Mouse (Mus musculus) lung, embryonic 14.5 days (tissue): ENCODE measurements at regions not wholly inside any gene's neighbourhood (a gene's known extent, or its start where the extent isn't known, plus 50 kb on each side); places are given as distances from the start of the nearest gene placed in this dataset.

Experiments
- ATAC-seq: fragments of 200-750 bp; cut with Nextera tagmentation; 2 replicates; pipeline ENCODE4 v1.8.0; 2017; ENCODE audit warnings: mild to moderate bottlenecking, moderate TSS enrichment, moderate library complexity; ENCODE audit not compliant: insufficient read depth
- DNase-seq: peaks from one replicate; pipeline ENCODE4 v3.0.0-alpha.2; 2015
- H3K27ac ChIP-seq: fragments of 300-500 bp; sonication (generic); 2 replicates; pipeline ENCODE4 v1.5.1; 2014; ENCODE audit warnings: low read depth, mild to moderate bottlenecking, moderate library complexity
- H3K27me3 ChIP-seq: fragments of 300-500 bp; sonication (generic); 2 replicates; pipeline ENCODE4 v1.6.1; 2014; ENCODE audit warnings: low read length, control low read depth; ENCODE audit not compliant: insufficient read depth
- H3K36me3 ChIP-seq: fragments of 300-500 bp; sonication (generic); 2 replicates; pipeline ENCODE4 v1.6.1; 2014; ENCODE audit warnings: control low read depth; ENCODE audit not compliant: insufficient read depth
- H3K4me1 ChIP-seq: fragments of 300-500 bp; sonication (generic); 2 replicates; pipeline ENCODE4 v1.6.1; 2014; ENCODE audit warnings: antibody characterized with exemption, control low read depth; ENCODE audit not compliant: insufficient read depth
- H3K4me2 ChIP-seq: fragments of 300-500 bp; sonication (generic); 2 replicates; pipeline ENCODE4 v1.6.1; 2014; ENCODE audit warnings: mild to moderate bottlenecking
- H3K4me3 ChIP-seq: fragments of 300-500 bp; sonication (generic); 2 replicates; pipeline ENCODE4 v1.5.1; 2014; ENCODE audit warnings: low read depth, low read length
- H3K9ac ChIP-seq: fragments of 300-500 bp; sonication (generic); 2 replicates; pipeline ENCODE4 v1.6.1; 2014
- H3K9me3 ChIP-seq: fragments of 300-500 bp; sonication (generic); 2 replicates; pipeline ENCODE4 v1.6.1; 2016; ENCODE audit warnings: low read depth, low read length, control low read depth
- CTCF ChIP-seq: IDR thresholded peaks from 2 replicates; pipeline ENCODE4 v1.5.1; 2016; ENCODE audit warnings: antibody characterized with exemption, low read depth
- WGBS: fragments of 180-500 bp; shearing (Covaris S2); extraction: QIAGEN DNeasy Blood & Tissue Kit; methylation state at CpG from one replicate; pipeline ENCODE4 v1.1.7; 2014; 5-methylcytosine and 5-hydroxymethylcytosine counted together

DNA sequence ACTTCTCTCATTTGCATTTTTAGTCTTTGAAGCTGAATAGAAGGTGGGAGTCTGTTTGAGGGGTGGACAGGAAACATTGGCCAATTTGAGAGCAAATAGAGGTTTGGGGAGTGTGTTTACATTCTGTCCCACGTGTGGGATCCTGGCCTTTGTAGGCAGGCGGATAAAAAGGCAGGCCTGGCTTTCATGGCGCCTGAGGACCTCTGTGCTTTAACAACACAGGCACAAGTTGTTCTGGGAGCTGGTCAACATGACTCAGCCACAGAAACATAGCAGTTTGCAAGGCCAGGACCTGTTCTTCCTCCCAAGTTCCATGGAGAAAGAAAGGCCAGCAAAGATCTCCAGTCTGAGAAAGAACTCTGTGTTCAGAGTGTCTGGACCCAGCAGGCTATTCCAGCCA lies 1130.7 kb downstream of the Gsdmc2 start:
- Histone ChIP-seq H3K36me3 (no peaks in the 10 kb centered on the region), H3K4me1 (peaks cover 3% of the 10 kb centered on the region; the same call in 1 of the 2 replicates), H3K9ac (no peak overlapping the region), H3K4me3 (no peak overlapping the region), H3K9me3 (no peaks in the 10 kb centered on the region), H3K27me3 (no peaks in the 10 kb centered on the region), H3K4me2 (no peak overlapping the region), H3K27ac (peak overlapping the region; percentile 42; the same call in 1 of the 2 replicates)
- ATAC-seq, result no peak
- TF ChIP-seq CTCF, result no peak
- peak; percentile 13 for DNase-seq
- WGBS, result 23% methylated on average over 3 of the region's 3 CpGs

DNA sequence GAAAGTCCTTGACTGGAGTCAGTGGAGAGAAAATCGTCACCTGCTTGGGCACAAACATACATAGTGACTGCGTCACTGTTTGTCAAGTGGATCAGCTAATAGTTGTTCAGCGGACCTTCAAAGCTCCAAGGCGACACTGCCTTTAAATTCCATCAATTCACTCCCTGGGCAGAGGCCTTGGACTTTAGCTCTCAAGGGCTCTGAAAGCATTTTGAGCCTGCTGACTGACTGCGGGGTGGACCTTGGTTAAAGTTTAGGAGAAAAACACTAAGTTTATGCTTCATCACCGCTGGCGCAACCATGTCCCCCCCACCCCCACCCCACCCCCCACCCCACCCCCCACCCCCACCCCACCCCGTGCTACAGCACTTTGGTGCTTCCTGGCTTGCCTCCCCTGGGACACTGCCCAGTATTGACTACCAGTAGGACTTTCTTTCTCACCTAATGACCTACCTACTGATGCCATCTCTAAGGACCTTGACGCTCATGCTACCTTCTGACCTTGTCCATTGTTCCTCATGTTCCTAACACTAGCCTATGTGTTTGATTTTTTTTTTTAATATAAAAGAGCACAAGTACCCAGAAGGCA lies 1132.3 kb downstream of the Gsdmc2 start:
- DNase-seq (peak; percentile 57), ATAC-seq (peak; percentile 75)
- no peaks in the 10 kb centered on the region for H3K27me3 ChIP-seq
- H3K27ac ChIP-seq, result peak overlapping the region; percentile 27; the same call in 1 of the 2 replicates
- H3K9ac ChIP-seq, result no peak overlapping the region
- H3K9me3 ChIP-seq, result no peaks in the 10 kb centered on the region
- H3K4me1 ChIP-seq, result peaks cover 3% of the 10 kb centered on the region; the same call in 1 of the 2 replicates
- H3K4me3 ChIP-seq, result no peak overlapping the region
- no peak overlapping the region for H3K4me2 ChIP-seq
- no peak for TF ChIP-seq CTCF
- 51% methylated on average over 9 of the region's 9 CpGs for WGBS
- no peaks in the 10 kb centered on the region for H3K36me3 ChIP-seq

DNA sequence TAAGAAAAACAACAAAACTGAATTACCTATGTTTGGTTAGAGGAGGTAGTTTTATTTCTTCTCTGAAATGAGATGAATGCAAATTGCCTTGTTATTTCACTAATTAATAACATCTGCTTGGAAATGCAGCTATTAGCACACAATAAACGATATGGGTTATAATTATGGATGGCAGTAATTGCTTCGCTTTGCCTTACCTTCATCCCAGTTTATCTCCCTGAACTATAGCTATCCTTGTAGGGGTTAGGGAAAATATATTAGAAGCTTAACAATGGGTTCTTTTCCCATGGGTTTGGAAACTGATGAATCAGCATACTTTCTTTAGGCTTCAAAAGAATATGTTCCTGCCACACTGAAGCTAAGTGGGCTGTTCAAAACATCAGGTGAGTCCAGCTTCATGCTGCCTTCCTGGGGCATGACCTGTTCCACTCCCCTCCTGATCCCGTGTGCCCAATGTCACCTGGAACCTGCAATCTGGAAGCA lies 1132.9 kb downstream of the Gsdmc2 start:
- DNase-seq, result no peak
- no peak for TF ChIP-seq CTCF
- no peaks in the 10 kb centered on the region for H3K9me3 ChIP-seq
- no peaks in the 10 kb centered on the region for H3K27me3 ChIP-seq
- ATAC-seq, result no peak
- H3K9ac ChIP-seq, result no peak overlapping the region
- H3K27ac ChIP-seq, result peak overlapping the region; percentile 27; the same call in 1 of the 2 replicates
- H3K36me3 ChIP-seq, result no peaks in the 10 kb centered on the region
- H3K4me2 ChIP-seq, result no peak overlapping the region
- H3K4me3 ChIP-seq, result no peak overlapping the region
- H3K4me1 ChIP-seq, result peaks cover 3% of the 10 kb centered on the region; the same call in 1 of the 2 replicates
- WGBS, result 77% methylated on average over 3 of the region's 3 CpGs

DNA sequence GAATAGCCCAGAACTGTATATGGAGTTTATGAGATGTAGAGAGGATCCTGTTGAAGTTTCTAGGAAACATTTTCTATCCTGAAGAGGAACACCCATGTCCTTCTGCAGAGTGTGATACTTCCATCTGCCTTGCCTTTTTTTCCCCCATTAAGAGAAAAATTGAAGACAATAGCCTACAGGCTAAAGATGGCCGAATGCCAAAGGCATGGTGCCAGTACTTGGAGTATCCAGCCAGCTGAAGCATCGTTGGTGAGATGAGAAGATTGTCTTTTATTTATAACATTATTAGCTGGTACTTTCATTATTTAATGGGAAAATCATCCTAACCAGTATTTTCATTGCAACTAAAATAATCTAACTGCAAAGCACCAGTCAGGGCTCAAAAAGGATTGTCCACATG lies 1135.4 kb downstream of the Gsdmc2 start:
- peak; percentile 60 for DNase-seq
- TF ChIP-seq CTCF, result no peak

DNA sequence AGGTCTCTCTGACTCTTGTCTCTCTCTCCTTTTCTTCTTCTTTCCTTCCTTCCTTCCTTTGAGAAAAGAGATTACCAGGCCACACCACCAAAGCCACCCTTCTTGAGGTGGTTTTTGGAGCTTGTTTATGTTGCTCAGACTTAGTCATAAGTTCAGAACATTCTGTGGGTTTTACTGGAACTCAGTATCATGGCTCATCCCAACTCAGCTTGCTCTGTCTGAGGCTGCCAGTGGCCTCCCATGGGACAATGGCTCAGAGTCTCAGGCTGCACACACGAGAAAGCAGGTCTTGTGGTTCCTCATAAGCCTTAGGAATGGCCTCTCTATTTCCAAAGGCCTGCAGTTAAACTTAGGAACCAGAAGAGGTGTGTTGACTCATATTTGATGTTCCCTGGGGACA lies 1146.4 kb downstream of the Gsdmc2 start:
- TF ChIP-seq CTCF, result no peak
- WGBS, result 66% methylated on average over 1 of the region's 1 CpGs
- Histone ChIP-seq H3K9ac (no peak overlapping the region), H3K4me1 (no peaks in the 10 kb centered on the region), H3K27ac (no peak overlapping the region), H3K27me3 (no peaks in the 10 kb centered on the region), H3K4me2 (no peak overlapping the region), H3K36me3 (no peaks in the 10 kb centered on the region), H3K9me3 (no peaks in the 10 kb centered on the region), H3K4me3 (no peak overlapping the region)
- DNase-seq (no peak), ATAC-seq (no peak)

More for the DNA sequence above, 1135.4 kb downstream of the Gsdmc2 start:
- 58% methylated on average over 2 of the region's 2 CpGs for WGBS
- Histone ChIP-seq H3K27me3 (no peaks in the 10 kb centered on the region), H3K4me1 (peaks cover 3% of the 10 kb centered on the region; the same call in 1 of the 2 replicates), H3K4me3 (no peak overlapping the region), H3K9me3 (no peaks in the 10 kb centered on the region), H3K27ac (no peak overlapping the region), H3K4me2 (no peak overlapping the region), H3K36me3 (no peaks in the 10 kb centered on the region), H3K9ac (no peak overlapping the region)
- ATAC-seq, result no peak

DNA sequence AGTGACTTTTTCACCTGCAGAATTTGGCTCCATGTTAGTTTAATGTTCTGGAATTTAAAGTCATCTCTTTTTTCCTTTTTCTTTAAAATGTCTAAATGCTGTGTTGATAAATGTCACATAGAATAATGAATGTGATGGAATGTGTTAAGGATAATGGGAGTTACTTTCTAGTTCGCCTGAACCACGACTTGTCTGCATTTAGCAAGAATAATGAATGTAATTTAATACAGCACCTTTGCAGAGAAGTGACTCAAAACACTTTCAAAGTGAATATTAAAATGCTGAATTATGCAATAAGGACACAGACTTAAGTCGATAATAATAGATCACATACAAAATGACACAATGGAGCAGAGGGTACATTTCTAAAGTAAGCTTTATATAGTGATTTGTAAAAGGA lies 1150.2 kb downstream of the Gsdmc2 start:
- no peak overlapping the region for H3K4me2 ChIP-seq
- ATAC-seq, result no peak
- DNase-seq, result no peak
- H3K36me3 ChIP-seq, result no peaks in the 10 kb centered on the region
- H3K9ac ChIP-seq, result no peak overlapping the region
- 47% methylated on average over 3 of the region's 3 CpGs for WGBS
- no peak overlapping the region for H3K27ac ChIP-seq
- TF ChIP-seq CTCF, result no peak
- H3K9me3 ChIP-seq, result no peaks in the 10 kb centered on the region
- no peaks in the 10 kb centered on the region for H3K4me1 ChIP-seq
- H3K27me3 ChIP-seq, result no peaks in the 10 kb centered on the region
- H3K4me3 ChIP-seq, result no peak overlapping the region

DNA sequence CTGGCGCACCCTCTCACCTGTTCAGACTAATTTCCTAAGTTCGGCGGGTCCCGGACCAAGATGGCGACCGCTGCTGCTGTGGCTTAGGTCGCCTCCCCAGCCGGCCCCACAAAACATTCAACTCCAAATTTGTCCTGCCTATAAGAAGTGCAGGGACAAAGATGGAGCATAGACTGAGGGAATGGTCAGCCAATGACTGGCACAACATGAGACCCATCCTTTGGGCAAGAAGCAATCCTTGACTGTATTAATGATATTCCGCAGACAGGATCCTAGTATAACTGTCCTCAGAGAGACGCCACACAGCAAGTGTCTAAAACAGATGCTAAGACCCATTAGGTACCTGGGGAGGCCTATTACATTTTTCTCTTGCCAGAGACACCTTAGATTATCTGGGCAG lies 1151.3 kb downstream of the Gsdmc2 start:
- Histone ChIP-seq H3K9ac (no peak overlapping the region), H3K27me3 (no peaks in the 10 kb centered on the region), H3K4me3 (no peak overlapping the region), H3K9me3 (no peaks in the 10 kb centered on the region), H3K4me2 (no peak overlapping the region), H3K27ac (no peak overlapping the region), H3K36me3 (no peaks in the 10 kb centered on the region), H3K4me1 (no peaks in the 10 kb centered on the region)
- DNase-seq (no peak), ATAC-seq (no peak)
- 93% methylated on average over 9 of the region's 10 CpGs for WGBS
- no peak for TF ChIP-seq CTCF

DNA sequence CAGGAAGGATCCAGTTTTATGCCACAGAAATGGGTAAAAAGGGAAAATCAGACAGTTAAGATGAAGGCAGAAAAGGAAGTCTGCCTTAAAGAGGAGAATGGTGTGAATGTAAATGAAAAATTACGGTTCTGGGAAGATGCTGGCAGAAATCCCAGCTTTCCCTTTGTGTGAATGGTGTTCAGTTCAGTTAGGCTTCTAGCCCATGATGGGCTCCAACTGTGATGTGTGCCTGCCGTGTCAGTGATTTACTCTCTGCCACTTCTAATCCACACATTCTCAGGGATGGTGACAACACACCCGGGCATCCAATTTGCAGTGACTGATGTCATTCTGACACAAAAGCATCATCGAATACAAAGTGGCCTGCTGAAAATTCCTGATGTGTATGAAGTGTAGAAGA lies 1171.6 kb downstream of the Gsdmc2 start:
- ATAC-seq (no peak), DNase-seq (peak; percentile 77)
- no peaks in the 10 kb centered on the region for H3K36me3 ChIP-seq
- H3K4me3 ChIP-seq, result no peak overlapping the region
- TF ChIP-seq CTCF, result no peak
- WGBS, result 49% methylated on average over 4 of the region's 4 CpGs
- H3K27me3 ChIP-seq, result no peaks in the 10 kb centered on the region
- H3K4me2 ChIP-seq, result no peak overlapping the region
- H3K9me3 ChIP-seq, result no peaks in the 10 kb centered on the region
- no peak overlapping the region for H3K27ac ChIP-seq
- no peaks in the 10 kb centered on the region for H3K4me1 ChIP-seq
- no peak overlapping the region for H3K9ac ChIP-seq
